ENCODE assay signal across 15 mouse cellular contexts in the genomic region with DNA sequence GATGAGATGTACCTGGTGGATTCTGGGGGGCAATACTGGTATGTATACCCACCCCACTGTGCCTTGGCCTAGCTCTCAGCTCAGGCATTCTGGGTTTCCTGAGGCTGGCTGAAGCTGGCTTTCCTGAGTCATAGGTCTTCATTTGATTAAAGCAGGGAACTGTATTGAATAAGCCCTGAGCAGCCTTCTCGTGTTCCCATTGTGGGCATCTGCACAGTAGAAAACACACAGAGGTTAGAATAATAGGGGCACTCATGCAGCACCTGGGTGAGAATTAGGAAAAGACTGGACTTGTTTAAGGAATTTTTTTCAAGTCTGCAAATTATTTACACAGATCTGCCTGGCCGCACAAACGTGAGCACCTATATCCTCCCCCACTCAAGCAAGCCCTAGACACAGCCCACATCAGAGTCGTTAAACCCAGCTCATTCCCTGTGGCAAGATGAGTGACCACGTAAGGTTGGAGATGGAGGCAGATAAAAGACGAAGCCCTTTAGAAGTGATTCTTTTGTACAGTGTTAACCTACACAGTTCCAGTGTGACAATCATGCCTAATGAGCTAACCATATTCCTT. TPM values are rescaled to one million over a fixed set of nuclear protein-coding genes. Genes with fewer than 3 reads are reported as not detected.
"Had no signal": no experiment of that assay in that cellular context is flagged by ENCODE, and none has a peak within 500 bp of the region (broad histone marks: within the 10 kb centered on the region; RNA-seq: fewer than 3 reads in every experiment).

No protein-coding gene starts in this region.

- H3K4me3 ChIP-seq: layer of hippocampus, adult 2 months; limb, embryonic 10.5 days; liver, embryonic 15.5 days; midbrain, embryonic 10.5 days; myocyte; neural tube, embryonic 15.5 days had no signal

- H3K27me3 ChIP-seq: liver, embryonic 15.5 days; neural tube, embryonic 15.5 days had no signal

- H3K27ac ChIP-seq: layer of hippocampus, adult 2 months; limb, embryonic 10.5 days; liver, embryonic 15.5 days; midbrain, embryonic 10.5 days; neural tube, embryonic 15.5 days had no signal

- H3K9me3 ChIP-seq: limb, embryonic 10.5 days; liver, embryonic 15.5 days; midbrain, embryonic 10.5 days; neural tube, embryonic 15.5 days had no signal

- H3K9ac ChIP-seq: liver, embryonic 15.5 days; neural tube, embryonic 15.5 days had no signal

- ATAC-seq: lung, postnatal 0 days had no signal

- H3K36me3 ChIP-seq: limb, embryonic 10.5 days; liver, embryonic 15.5 days; midbrain, embryonic 10.5 days; neural tube, embryonic 15.5 days had no signal

- H3K4me1 ChIP-seq: neural tube, embryonic 15.5 days had no signal

- DNase-seq: kidney, adult 18-20 months; kidney, postnatal 36 days; lung, adult 2 months; midbrain, embryonic 14.5 days; right cerebral cortex, adult 18-20 months; right cerebral cortex, postnatal 25 days had no signal

- H3K4me2 ChIP-seq: liver, embryonic 11.5 days; liver, embryonic 15.5 days; neural tube, embryonic 15.5 days had no signal

RNA-seq across cellular contexts. Expression of a gene that starts 18.5 kb away (rescaled TPM):
- total RNA-seq: megakaryocyte, adult 5-6 weeks had no signal

RNA-seq across cellular contexts. Expression of a gene that starts 19.2 kb away (rescaled TPM):
- polyA plus RNA-seq: myocyte had no signal
